Mouse (Mus musculus) c-Kit-positive CD71-negative TER-119-negative erythroid progenitor cells, embryonic 14.5 days (primary cell): ENCODE measurements around the gene Sema5a.

Experiments used
- DNase-seq: peaks from one replicate; pipeline ENCODE4 v3.0.0-alpha.2; 2013; ENCODE audit warnings: low read depth

Sema5a gene

GRCm38 (mm10) chr15:32546746-32547145 lies 302.1 kb downstream of the Sema5a start:
- no peak for DNase-seq

GRCm38 (mm10) chr15:32558925-32559324 lies 314.3 kb downstream of the Sema5a start:
- no peak for DNase-seq

GRCm38 (mm10) chr15:32562600-32562999 lies 318.0 kb downstream of the Sema5a start:
- DNase-seq, result no peak

GRCm38 (mm10) chr15:32568181-32568857 lies 323.7 kb downstream of the Sema5a start:
- no peak for DNase-seq

- no peak for DNase-seq
Measured at GRCm38 (mm10) chr15:32568858-32569387, 324.3 kb downstream of the Sema5a start.

GRCm38 (mm10) chr15:32574327-32574726 lies 329.7 kb downstream of the Sema5a start:
- no peak for DNase-seq

- DNase-seq, result no peak
Measured at GRCm38 (mm10) chr15:32575212-32575611, 330.6 kb downstream of the Sema5a start.

GRCm38 (mm10) chr15:32579351-32579750 lies 334.7 kb downstream of the Sema5a start:
- no peak for DNase-seq

GRCm38 (mm10) chr15:32590641-32591040 lies 346.0 kb downstream of the Sema5a start:
- no peak for DNase-seq

GRCm38 (mm10) chr15:32593746-32594145 lies 349.1 kb downstream of the Sema5a start:
- no peak for DNase-seq

GRCm38 (mm10) chr15:32596574-32596973 lies 352.0 kb downstream of the Sema5a start:
- no peak for DNase-seq

GRCm38 (mm10) chr15:32597189-32597588 lies 352.6 kb downstream of the Sema5a start:
- no peak for DNase-seq

- no peak for DNase-seq
Measured at GRCm38 (mm10) chr15:32607236-32607635, 362.6 kb downstream of the Sema5a start.

- DNase-seq, result no peak
Measured at GRCm38 (mm10) chr15:32610776-32611175, 366.2 kb downstream of the Sema5a start.

GRCm38 (mm10) chr15:32611201-32611600 lies 366.6 kb downstream of the Sema5a start:
- no peak for DNase-seq

GRCm38 (mm10) chr15:32613718-32614117 lies 369.1 kb downstream of the Sema5a start:
- no peak for DNase-seq

- DNase-seq, result no peak
Measured at GRCm38 (mm10) chr15:32615773-32616172, 371.2 kb downstream of the Sema5a start.

- no peak for DNase-seq
Measured at GRCm38 (mm10) chr15:32619199-32619598, 374.6 kb downstream of the Sema5a start.

- no peak for DNase-seq
Measured at GRCm38 (mm10) chr15:32623037-32623739, 378.6 kb downstream of the Sema5a start.

GRCm38 (mm10) chr15:32624106-32624505 lies 379.5 kb downstream of the Sema5a start:
- no peak for DNase-seq

- DNase-seq, result no peak
Measured at GRCm38 (mm10) chr15:32626031-32626430, 381.4 kb downstream of the Sema5a start.

GRCm38 (mm10) chr15:32633713-32634112 lies 389.1 kb downstream of the Sema5a start:
- DNase-seq, result no peak

GRCm38 (mm10) chr15:32637879-32638278 lies 393.3 kb downstream of the Sema5a start:
- DNase-seq, result no peak
